Mouse (Mus musculus) embryonic facial prominence, embryonic 10.5 days (tissue): Measurements from ENCODE around the gene Khdrbs1. TPM values are rescaled to one million over a fixed set of nuclear protein-coding genes. Genes with fewer than 3 reads are reported as not detected.
"Not testable (repeated sequence)": the region's sequence is repeated elsewhere in the genome, so short reads cannot be mapped to it uniquely, and the experiment has no call there.

Source experiments
- DNase-seq: peaks from one replicate; pipeline ENCODE4 v3.0.0-alpha.2; 2017; ENCODE audit warnings: low spot score
- H3K27ac ChIP-seq: fragments of 300-500 bp; sonication (generic); replicated peaks from 2 replicates; pipeline ENCODE4 v1.5.1; 2016; ENCODE audit warnings: mild to moderate bottlenecking
- H3K27me3 ChIP-seq: fragments of 300-500 bp; sonication (generic); replicated peaks from 2 replicates; pipeline ENCODE4 v1.6.1; 2016; ENCODE audit warnings: low read depth, mild to moderate bottlenecking; ENCODE audit not compliant: poor library complexity, severe bottlenecking
- H3K36me3 ChIP-seq: fragments of 300-500 bp; sonication (generic); replicated peaks from 2 replicates; pipeline ENCODE4 v1.6.1; 2016; ENCODE audit warnings: mild to moderate bottlenecking, moderate library complexity
- H3K4me1 ChIP-seq: fragments of 300-500 bp; sonication (generic); 2 replicates; pipeline ENCODE4 v1.6.1; 2016
- H3K4me3 ChIP-seq: fragments of 300-500 bp; sonication (generic); 2 replicates; pipeline ENCODE4 v1.5.1; 2016; ENCODE audit warnings: mild to moderate bottlenecking, moderate library complexity
- H3K9me3 ChIP-seq: fragments of 300-500 bp; sonication (generic); 2 replicates; pipeline ENCODE4 v1.6.1; 2016; ENCODE audit warnings: mild to moderate bottlenecking
- WGBS: fragments of 180-500 bp; shearing (Covaris S2); methylation state at CpG from one replicate; pipeline ENCODE4 v1.1.7; 2016; 5-methylcytosine and 5-hydroxymethylcytosine counted together
- polyA plus RNA-seq: library from polyadenylated mRNA; unstranded; fragments of >200 nt; fragmentation: Nextera tagmentation; extraction: Ambion mirVana; gene quantifications from 2 replicates; pipeline ENCODE4 v1.2.1, GENCODE M21; 2016

Gene Khdrbs1
- polyA plus RNA-seq, 1 experiment from 2014 or later: 166 TPM

- Histone ChIP-seq H3K4me3 (peak overlapping the region; percentile 81), H3K9me3 (no peaks in the 10 kb centered on the region), H3K27ac (peak overlapping the region; percentile 98), H3K36me3 (peaks cover 32% of the 10 kb centered on the region), H3K4me1 (peaks cover 33% of the 10 kb centered on the region), H3K27me3 (no peaks in the 10 kb centered on the region)
- peak; percentile 66 for DNase-seq
- WGBS: under 1% methylated on average over 62 of the region's 62 CpGs
Measured at GRCm38 (mm10) chr4:129741251-129741973, 691 bp downstream of the Khdrbs1 start.

DNA sequence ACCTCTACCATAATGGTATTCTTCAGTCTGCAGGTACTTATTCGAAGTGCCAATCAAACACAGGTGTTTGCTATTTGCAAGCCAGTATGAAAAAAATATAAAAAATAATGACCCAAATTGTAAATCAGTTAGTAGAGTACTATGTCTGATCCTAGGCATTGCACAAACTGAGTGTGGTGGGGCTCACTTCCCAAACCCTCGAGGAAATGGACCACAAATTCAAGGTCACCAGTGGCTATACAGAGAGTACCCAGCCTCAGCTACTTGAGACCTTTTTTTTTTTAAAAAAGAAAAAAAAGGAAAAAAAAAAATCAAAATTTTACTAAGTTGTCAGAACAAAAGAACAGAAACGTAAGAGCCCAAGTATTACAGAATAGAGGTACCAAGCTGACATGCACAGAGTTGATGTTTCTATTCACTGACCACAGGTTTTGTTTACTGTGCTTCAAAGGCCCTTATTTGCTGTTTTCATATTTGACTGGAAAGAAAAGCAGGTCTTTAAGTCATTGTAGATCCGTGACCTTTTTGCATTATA is 2.9 kb downstream of the Khdrbs1 start:
- Histone ChIP-seq H3K36me3 (peaks cover 52% of the 10 kb centered on the region), H3K4me1 (peaks cover 30% of the 10 kb centered on the region), H3K27ac (no peak overlapping the region), H3K27me3 (no peaks in the 10 kb centered on the region), H3K4me3 (peak overlapping the region; percentile 81), H3K9me3 (no peaks in the 10 kb centered on the region)
- whole genome bisulfite sequencing: 84% methylated on average over 4 of the region's 4 CpGs
- DNase-seq: no peak

- H3K36me3 ChIP-seq: peaks cover 80% of the 10 kb centered on the region
- H3K4me3 ChIP-seq: no peak overlapping the region
- no peaks in the 10 kb centered on the region for H3K9me3 ChIP-seq
- DNase-seq: no peak
- peaks cover 18% of the 10 kb centered on the region for H3K4me1 ChIP-seq
- H3K27ac ChIP-seq: no peak overlapping the region
- H3K27me3 ChIP-seq: no peaks in the 10 kb centered on the region
- 81% methylated on average over 1 of the region's 1 CpGs for WGBS
Measured at GRCm38 (mm10) chr4:129736173-129736572, 5.9 kb downstream of the Khdrbs1 start.

GRCm38 (mm10) chr4:129735485-129735884 is 6.6 kb downstream of the Khdrbs1 start:
- WGBS: 96% methylated on average over 4 of the region's 4 CpGs

DNA sequence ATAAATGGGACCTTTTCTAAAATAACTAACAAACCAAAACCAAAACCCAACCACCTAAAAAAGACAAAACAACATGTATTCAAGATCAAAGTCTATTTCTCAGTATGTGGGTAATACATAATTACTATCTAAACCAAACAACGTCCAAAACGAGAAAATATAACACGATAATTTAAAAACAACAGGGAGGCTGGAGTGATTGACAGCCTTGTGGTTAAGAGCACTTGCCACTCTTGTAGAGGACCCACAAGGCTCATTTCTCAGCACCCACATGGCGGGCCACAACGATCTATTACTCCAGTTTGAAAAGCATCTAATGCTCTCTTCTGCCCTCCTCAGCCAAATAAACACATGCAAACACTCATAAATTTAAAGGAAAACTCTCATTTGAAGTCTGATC is 10.7 kb downstream of the Khdrbs1 start:
- DNase-seq: no peak
- H3K36me3 ChIP-seq: peaks cover 93% of the 10 kb centered on the region
- no peaks in the 10 kb centered on the region for H3K27me3 ChIP-seq
- no peak overlapping the region for H3K27ac ChIP-seq
- H3K9me3 ChIP-seq: no peaks in the 10 kb centered on the region
- H3K4me1 ChIP-seq: no peaks in the 10 kb centered on the region
- 91% methylated on average over 5 of the region's 5 CpGs for WGBS
- no peak overlapping the region for H3K4me3 ChIP-seq

More at GRCm38 (mm10) chr4:129735485-129735884, 6.6 kb downstream of the Khdrbs1 start:
- H3K4me1 ChIP-seq: peaks cover 17% of the 10 kb centered on the region
- not testable (repeated sequence) for DNase-seq, H3K27me3 ChIP-seq, H3K27ac ChIP-seq, H3K9me3 ChIP-seq
- H3K36me3 ChIP-seq: peaks cover 85% of the 10 kb centered on the region
- 0 out of 2 replicates have a peak overlapping the region, but pooled peaks have one; percentile 13 for H3K4me3 ChIP-seq

DNA sequence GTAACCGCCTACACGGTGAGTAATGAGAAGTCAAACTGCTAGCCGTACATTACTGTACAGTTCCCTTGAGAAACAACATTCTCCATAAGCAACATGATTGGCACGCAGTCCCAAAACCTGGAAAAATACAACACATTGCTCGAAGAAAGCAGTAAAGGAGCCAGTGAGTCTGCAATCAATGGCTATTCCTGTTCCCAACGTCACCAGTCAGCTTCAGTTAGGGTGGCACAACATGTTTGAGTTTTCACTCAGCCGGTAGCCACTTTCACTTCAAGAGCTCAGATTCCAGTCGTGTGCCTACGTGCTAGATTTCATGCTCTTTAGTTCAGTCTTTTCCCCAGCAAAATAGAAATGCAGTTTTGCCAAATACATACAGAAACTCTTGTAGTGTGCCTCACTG is 25.8 kb downstream of the Khdrbs1 start:
- WGBS: 93% methylated on average over 9 of the region's 9 CpGs
- H3K4me1 ChIP-seq: no peaks in the 10 kb centered on the region
- no peaks in the 10 kb centered on the region for H3K27me3 ChIP-seq
- no peak overlapping the region for H3K4me3 ChIP-seq
- H3K9me3 ChIP-seq: no peaks in the 10 kb centered on the region
- no peak for DNase-seq
- peaks cover 94% of the 10 kb centered on the region for H3K36me3 ChIP-seq
- no peak overlapping the region for H3K27ac ChIP-seq

GRCm38 (mm10) chr4:129709486-129710129 is 32.5 kb downstream of the Khdrbs1 start:
- H3K27me3 ChIP-seq: no peaks in the 10 kb centered on the region
- 86% methylated on average over 8 of the region's 8 CpGs for WGBS
- H3K27ac ChIP-seq: no peak overlapping the region
- peaks cover 100% of the 10 kb centered on the region for H3K36me3 ChIP-seq
- H3K9me3 ChIP-seq: no peaks in the 10 kb centered on the region
- H3K4me3 ChIP-seq: no peak overlapping the region
- no peak for DNase-seq
- H3K4me1 ChIP-seq: no peaks in the 10 kb centered on the region

- Histone ChIP-seq H3K4me1 (peaks cover 16% of the 10 kb centered on the region), H3K9me3 (no peaks in the 10 kb centered on the region), H3K27ac (no peak overlapping the region), H3K27me3 (no peaks in the 10 kb centered on the region), H3K36me3 (peaks cover 100% of the 10 kb centered on the region), H3K4me3 (no peak overlapping the region)
- WGBS: 75% methylated on average over 3 of the region's 3 CpGs
- no peak for DNase-seq
Measured at GRCm38 (mm10) chr4:129706750-129707149, 35.4 kb downstream of the Khdrbs1 start.

GRCm38 (mm10) chr4:129702454-129702853 is 39.6 kb downstream of the Khdrbs1 start:
- Histone ChIP-seq H3K9me3 (no peaks in the 10 kb centered on the region), H3K36me3 (peaks cover 68% of the 10 kb centered on the region), H3K27me3 (no peaks in the 10 kb centered on the region), H3K4me1 (peaks cover 23% of the 10 kb centered on the region), H3K27ac (peak overlapping the region; percentile 76), H3K4me3 (no peak overlapping the region)
- 52% methylated on average over 11 of the region's 11 CpGs for WGBS
- peak; percentile 69 for DNase-seq

GRCm38 (mm10) chr4:129701503-129702377 is 40.4 kb downstream of the Khdrbs1 start:
- Histone ChIP-seq H3K4me3 (no peak overlapping the region), H3K4me1 (peaks cover 30% of the 10 kb centered on the region), H3K27ac (peak overlapping the region; percentile 76), H3K36me3 (peaks cover 61% of the 10 kb centered on the region), H3K27me3 (no peaks in the 10 kb centered on the region), H3K9me3 (no peaks in the 10 kb centered on the region)
- DNase-seq: peak; percentile 83
- 63% methylated on average over 17 of the region's 17 CpGs for WGBS

DNA sequence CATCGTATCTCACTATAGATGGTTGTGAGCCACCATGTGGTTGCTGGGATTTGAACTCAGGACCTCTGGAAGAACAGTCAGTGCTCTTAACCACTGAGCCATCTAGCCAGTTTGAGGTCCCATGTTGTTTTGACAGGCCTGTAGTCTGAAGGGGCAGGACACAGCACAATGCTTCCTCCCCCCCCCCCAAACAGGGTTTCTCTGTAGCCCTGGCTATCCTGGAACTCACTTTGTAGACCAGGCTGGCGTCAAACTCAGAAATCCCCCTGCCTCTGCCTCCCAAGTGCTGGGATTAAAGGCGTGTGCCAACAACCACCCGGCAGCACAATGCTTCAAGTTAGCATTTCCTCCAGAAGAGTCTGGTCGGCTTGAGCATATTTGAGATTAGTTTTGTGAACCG is 41.4 kb downstream of the Khdrbs1 start:
- DNase-seq, H3K9me3 ChIP-seq, H3K27me3 ChIP-seq, H3K4me3 ChIP-seq, H3K27ac ChIP-seq: not testable (repeated sequence)
- H3K36me3 ChIP-seq: peaks cover 51% of the 10 kb centered on the region
- WGBS: 91% methylated on average over 6 of the region's 6 CpGs
- H3K4me1 ChIP-seq: peaks cover 36% of the 10 kb centered on the region

DNA sequence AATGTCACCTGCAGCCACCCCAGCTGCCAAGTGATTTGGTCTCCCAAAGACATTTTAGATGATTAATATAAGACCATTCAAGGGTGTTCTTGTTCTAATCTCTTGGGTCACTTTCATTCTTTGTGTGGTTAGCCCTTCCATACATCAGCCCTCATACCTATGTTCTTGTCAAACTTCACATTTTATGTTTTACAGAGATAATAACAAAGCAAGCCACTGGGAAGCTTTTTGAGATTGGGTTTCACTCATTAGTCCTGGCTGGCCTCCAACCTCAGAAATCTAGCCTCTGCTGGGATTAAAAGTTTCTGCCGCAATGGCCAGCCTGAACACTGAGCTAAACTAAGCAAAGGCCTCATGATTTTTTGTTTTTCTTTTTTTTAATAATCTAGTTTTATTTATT is 41.9 kb downstream of the Khdrbs1 start:
- DNase-seq: no peak
- H3K4me1 ChIP-seq: peaks cover 40% of the 10 kb centered on the region
- H3K9me3 ChIP-seq: no peaks in the 10 kb centered on the region
- H3K4me3 ChIP-seq: no peak overlapping the region
- H3K27me3 ChIP-seq: no peaks in the 10 kb centered on the region
- H3K36me3 ChIP-seq: peaks cover 46% of the 10 kb centered on the region
- WGBS: 85% methylated on average over 1 of the region's 1 CpGs
- H3K27ac ChIP-seq: no peak overlapping the region
